Mouse (Mus musculus) MEL (cell line): ENCODE data around the gene Sorcs2.

ENCODE experiments used
- CTCF ChIP-seq, 3 experiments: IDR thresholded peaks in 2 of 3; conservative IDR thresholded peaks in 1 of 3; 2 replicates each; pipeline ENCODE4 v1.5.1; 2011 to 2012; ENCODE audit warnings: low read length in 3 of 3, low read depth in 2 of 3, mild to moderate bottlenecking in 2 of 3, improper control_type of control experiment in 1 of 3, inconsistent platforms in 1 of 3, mixed read lengths in 1 of 3, moderate library complexity in 1 of 3; ENCODE audit not compliant: control insufficient read depth in 1 of 3, insufficient read depth in 1 of 3, poor library complexity in 1 of 3, severe bottlenecking in 1 of 3
- POLR2A ChIP-seq, 2 experiments: IDR thresholded peaks; 2 replicates each; pipeline ENCODE4 v1.6.1; 2011 to 2012; ENCODE audit warnings: low read length in 2 of 2, mild to moderate bottlenecking in 2 of 2, control low read depth in 1 of 2, improper control_type of control experiment in 1 of 2, low read depth in 1 of 2, moderate library complexity in 1 of 2; ENCODE audit not compliant: control insufficient read depth in 1 of 2, insufficient read depth in 1 of 2, poor library complexity in 1 of 2
- POLR2AphosphoS2 ChIP-seq: IDR thresholded peaks from 2 replicates; pipeline ENCODE4 v1.6.1; 2011; ENCODE audit warnings: low read length, improper control_type of control experiment
- ZC3H11A ChIP-seq: IDR thresholded peaks from 2 replicates; pipeline ENCODE4 v1.6.1; 2012; ENCODE audit warnings: low read depth, mild to moderate bottlenecking, inconsistent platforms, low read length, improper control_type of control experiment

GRCm38 (mm10) chr5:36356659-36357058 lies 41.3 kb downstream of the Sorcs2 start:
- no peak for TF ChIP-seq CTCF (IDR thresholded peaks at IDR 0.05 in 2 of 3, conservative IDR thresholded peaks at IDR 0.05 in 1 of 3; ENCODE audit: control insufficient read depth in 1 of 3, insufficient read depth in 1 of 3, low read depth in 2 of 3, low read length in 3 of 3, poor library complexity in 1 of 3, severe bottlenecking in 1 of 3)
- TF ChIP-seq POLR2A (IDR thresholded peaks at IDR 0.05; ENCODE audit: control insufficient read depth in 1 of 2, insufficient read depth in 1 of 2, low read depth in 1 of 2, low read length in 2 of 2, poor library complexity in 1 of 2): no peak
- no peak for TF ChIP-seq ZC3H11A
- no peak for TF ChIP-seq POLR2AphosphoS2
